Mouse (Mus musculus) retina, postnatal 7 days (tissue): ENCODE measurements at regions not wholly inside any gene's neighbourhood (a gene's known extent, or its start where the extent isn't known, plus 50 kb on each side); places are given as distances from the start of the nearest gene placed in this dataset.

Experiments used
- DNase-seq: peaks from one replicate; pipeline ENCODE4 v3.0.0-alpha.2; 2012; ENCODE audit warnings: low read depth, low spot score

DNA sequence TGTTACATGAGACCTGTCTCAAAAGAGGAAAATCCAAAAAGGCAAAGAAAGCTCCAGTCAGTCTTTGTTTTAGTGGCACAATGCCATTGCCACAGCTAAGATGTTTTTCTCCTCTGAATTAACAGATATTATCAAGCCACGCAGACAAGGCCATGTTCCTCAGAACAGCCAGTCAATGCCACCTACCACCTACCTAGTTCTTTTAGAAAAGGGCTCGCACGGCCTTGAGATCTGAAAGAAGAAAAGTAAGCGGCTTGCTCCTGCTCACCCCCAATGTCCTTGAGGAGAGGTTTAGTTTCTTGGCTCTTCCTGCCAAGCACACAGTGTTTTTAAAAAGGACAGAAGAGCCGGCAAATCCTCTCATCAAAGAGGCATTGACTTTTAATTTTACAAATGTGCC, 88.7 kb upstream of the Noct start:
- DNase-seq: no peak

DNA sequence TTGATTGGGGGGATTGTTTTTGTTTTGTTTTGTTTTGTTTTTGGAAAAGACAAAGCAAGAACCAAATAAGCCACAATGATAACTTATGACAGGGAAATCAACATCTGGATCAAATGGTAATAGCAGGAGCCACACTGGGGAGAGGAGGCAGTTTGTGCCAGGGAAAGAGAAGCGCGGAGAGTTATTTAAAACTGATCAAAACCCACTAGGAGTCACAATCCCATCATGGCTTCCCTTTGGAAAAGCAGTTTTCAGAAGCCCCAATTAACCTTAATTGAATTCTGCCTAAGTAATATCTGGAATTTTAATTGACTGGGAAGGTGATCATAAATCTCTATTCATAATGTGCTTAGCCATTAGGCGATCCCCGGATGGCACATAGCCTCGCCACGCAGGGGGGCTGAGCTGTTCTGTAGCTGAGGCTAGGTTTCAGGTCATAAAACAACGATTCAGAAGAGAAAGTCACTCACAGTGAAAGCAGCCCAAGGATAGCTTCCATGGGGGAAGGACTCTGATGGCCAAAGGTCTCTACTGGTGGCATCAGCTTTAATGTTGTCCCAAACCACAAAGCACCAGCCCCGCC, 86.4 kb upstream of the Noct start:
- DNase-seq: no peak

DNA sequence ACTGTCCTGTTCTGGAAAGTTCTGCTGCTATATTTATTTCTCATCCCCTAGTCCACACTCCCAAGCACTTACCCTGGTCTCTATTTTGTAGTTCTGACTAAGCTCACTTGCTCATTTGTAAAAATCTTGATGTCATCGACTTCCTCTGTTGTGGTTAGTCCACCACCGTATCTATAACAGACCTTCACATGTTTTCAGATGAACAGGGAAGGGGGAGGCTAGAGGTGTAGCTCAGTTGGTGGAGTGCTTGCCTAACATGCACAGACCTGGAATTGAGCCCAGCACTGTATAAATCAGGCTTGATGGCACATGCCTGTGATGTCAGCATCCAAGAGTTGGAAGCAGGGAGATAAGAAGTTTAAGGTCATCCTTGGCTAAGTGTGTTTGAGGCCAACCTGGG, 78.3 kb upstream of the Noct start:
- no peak for DNase-seq

DNA sequence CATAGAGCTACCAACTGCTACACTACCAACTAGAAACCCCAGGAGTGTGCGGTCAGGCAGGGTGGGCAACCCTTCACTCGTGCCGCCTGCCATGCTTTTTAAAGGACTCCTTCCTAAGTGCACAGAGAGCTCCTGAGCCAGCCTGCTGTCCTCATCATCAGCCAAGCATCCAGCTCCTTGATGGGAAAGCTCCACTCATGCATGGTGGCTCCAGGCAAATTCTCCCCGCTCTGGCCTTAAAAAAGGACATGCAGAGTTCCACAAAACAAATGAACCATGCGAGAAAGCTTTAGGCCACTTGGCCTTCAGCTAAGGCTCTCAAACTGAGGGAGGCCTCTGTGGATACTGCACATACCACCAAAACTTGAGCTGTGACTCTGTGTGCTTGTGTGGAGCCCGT, 74.2 kb upstream of the Noct start:
- DNase-seq: no peak

DNA sequence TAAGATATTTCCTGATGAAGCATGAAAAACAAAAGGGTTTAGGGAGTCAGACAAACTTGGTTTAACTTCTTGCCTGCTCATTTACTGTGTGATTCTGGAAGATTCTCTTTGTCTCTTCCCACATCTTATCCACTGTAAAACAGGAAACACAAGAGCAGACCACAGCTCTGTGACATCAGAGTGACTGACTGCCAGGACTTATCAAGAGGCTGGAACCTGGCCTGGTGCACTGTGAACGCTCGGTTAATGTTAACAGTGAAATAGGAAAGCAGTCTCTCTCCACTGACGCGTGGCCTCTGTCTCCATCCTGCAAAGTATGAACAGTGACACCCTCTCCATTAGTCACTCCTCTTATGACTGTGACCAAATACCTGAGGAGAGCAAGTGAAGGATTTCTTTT, 73.1 kb upstream of the Noct start:
- DNase-seq: no peak

DNA sequence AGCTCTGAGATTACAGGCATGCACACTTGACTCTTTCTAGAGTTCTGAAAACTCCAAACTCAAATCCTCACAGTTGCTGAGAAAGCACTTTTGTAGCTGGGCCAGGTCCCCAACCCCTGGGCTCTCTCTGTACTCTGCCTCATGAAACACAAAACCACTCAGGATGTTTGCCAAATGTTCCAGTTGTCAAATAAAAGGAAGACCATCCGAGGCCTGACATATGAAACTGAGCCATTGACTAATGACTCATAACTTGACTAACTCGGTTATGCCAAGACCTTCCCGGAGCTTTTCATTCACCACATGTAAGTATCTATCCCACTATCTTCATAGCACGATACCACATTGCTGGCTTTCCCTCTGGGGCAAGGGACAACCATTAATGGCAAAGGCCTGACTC, 68.6 kb upstream of the Noct start:
- no peak for DNase-seq

DNA sequence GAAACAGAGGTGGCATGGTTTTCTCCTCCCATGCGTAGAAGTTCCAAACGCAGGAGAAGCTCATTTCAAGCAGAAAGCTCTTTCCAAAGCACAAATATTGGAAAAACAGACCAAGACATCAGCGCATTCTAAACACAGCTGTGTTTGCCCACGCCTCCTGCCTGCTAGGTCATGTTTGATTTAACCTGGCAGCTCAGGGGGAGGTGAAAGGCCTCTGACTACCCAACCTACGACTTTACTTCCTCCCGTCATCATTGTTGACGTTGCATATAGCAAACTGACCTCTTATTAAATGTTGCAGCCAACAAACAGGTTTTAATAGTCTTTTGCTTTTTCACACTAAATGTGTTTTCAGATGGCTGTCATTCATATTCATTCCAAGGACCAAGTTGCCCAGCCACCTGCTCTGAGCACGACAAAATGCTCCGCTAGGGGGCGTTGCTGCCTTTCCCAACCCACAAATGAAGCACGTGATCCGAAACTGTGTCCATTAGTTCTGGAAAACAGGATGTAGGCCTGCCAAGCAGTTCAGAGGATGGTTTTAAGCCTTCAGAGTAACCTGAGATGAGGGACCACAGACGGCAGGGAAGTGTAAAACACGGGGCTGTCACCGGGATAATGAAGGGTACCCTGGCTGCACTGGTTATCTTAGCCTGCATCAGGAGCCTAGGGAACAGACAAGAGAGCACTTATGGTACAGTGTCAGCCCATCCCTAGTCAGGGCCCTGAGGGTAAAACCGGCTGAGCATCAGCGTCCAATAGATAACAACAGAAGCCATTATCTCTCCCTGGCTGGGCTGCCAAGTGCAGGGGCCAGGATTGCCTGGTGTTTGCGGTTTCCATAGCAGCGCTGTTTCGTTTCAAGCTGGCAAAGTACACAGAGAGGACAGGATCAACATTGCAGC, 67.6 kb upstream of the Noct start:
- DNase-seq: no peak

DNA sequence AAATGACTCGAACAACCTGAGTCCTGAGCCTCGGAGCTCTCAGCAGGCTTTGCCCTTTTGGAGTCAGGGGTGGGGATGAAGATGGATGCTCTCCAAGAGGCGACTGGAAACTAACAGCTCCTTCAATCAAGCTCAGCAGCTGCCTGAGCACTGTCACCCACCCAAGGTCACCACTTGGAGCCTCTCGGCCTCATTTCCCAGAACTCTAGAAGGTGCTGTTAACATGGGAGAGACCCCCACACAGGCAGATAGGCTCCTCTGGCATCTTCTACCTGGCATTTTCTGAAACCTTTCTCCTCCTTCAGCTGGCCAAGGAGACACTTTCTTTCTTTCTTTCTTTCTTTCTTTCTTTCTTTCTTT, 67.0 kb upstream of the Noct start:
- DNase-seq: no peak

DNA sequence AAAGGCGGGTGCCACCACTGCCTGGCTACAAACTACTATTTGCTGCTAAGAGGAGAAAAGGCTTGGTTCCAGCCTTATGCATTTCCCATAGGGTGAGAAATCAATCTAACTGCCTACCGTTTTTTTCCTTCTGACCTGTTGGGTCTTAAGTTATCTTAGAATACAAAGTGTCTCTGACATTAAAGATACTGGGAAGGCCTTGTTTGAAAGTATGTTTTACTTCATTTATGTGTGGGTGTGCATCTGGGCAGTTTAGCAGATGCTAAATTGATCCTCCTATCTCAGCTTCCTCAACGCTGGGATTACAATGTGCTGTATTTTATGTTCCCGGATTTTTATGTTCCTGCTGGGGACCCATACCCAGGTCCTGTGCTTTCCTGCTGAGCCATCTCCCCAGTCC, 65.8 kb upstream of the Noct start:
- no peak for DNase-seq

DNA sequence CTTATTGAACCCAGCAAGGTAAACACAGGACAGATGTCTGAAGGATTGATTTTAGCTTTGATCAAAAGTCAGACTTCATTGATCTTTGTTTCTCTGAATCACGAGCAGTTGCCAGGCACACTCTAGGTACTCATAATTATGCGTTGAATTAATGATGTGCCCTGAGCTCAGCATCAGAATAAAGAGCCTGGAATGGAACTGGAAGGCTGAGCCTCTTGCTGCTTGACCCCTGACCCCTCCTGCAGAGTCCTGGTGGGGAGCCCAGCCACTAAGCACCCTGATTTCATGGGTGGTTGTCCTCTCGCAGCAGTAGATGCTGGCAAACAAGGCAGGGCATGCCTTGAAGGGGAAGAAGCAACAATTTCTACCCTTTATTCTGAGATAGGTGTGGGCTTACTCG, 64.9 kb upstream of the Noct start:
- DNase-seq: no peak

DNA sequence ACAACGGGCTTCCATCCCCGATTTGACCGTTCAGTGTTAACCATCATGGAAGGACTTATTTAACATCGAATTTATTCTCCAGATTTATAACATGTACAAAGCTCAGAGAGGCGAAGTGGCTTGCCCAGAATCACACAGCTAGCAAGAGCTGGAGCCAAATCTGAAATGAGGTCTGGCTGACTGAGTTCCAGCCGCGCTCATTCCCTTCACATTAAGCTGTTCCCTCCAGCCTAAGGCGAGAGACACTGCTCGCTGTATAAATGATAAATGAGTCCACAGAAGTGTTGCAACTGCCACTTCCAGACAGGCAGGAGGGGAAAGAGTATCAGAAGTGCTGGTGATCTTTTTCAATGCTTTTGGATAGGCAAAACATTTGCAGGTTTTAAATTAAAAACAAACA, 64.4 kb upstream of the Noct start:
- no peak for DNase-seq

DNA sequence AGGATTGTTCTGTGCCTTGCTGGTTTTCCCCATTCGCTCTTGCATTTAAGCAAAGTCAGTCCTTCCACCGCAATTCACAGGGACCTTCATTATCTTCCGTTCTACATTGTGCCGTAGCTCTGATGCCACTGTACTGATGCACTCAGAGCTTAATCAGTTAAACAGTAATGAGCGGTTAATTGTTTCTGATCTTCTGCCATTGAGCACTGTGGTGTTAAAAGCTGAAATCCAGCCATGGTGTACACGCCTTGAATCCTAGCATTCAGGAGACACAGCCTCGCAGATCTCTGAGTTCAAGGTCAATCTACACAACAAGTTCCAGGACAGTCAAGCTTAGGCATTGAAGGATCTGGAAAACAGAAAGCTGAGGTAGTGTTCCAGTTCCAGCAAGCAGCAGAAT, 63.6 kb upstream of the Noct start:
- no peak for DNase-seq

DNA sequence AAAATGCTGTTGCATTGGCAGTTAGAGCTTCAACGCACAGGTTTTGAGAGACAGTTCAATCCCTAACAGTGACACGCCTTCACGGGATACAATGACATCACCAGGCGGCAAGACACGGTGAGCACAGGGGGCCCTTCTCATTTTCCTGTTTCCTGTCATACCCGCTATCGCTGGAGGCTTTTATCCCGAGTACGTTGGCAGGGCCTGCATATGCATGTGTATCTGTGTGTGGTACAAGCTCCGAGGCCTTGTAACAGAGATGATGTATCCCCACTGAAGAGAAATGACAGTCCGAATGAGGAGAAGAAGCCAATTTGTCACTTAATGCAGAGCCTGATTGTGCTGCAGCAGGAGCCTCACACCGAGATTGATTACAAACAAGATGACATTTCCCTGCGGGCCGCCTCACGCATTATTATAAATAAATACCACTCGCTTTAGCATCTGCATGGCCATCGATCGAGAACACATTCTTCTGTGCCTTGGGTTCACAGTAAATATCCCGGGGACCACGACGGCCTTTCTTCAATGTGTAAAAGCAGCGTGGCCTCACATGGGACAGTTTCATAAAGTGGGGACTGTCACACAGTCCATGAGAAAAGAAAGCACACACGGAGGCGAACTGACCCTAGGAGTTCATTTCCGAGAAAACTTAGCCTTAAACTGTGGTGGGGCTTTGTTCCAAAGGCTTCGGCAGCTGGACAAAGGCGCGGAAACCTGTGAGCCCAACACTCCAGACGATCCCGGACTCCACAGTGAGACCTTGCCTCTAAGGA, 54.9 kb upstream of the Noct start:
- no peak for DNase-seq

DNA sequence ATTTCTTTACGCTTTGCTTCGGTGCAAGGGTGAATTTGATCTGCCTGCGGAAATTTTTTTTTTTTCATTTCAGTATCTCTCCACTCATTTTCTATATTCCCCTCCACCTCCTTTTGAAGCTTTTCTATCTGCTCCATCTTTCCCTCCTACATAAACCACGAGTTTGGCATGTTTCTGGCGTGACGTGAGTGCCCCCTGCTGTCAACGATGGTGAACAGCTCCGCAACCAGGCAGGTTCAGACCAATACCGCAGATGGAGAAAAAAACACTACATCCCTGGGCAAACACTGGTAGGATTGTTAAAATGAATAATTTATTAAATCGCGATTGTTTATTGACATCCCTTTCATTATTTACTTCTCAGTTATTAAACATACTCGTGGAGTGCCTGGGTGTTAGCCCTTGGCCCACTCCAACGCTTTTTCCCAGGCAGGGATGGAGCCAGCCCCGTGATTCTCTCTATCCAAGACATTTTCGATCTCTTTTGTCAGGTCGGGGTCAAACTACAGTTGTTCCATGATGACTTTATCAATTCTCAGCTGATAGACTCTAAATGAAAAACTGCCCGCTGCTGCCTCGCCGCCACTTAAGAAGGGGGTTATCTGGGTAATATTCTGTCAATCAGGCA, 53.9 kb upstream of the Noct start:
- DNase-seq: peak; percentile 57
